Mouse (Mus musculus): ENCODE measurements around the gene Ces2h. TPM values are rescaled to one million over a fixed set of nuclear protein-coding genes. Genes with fewer than 3 reads are reported as not detected.
"Not testable (repeated sequence)": the region's sequence is repeated elsewhere in the genome, so short reads cannot be mapped to it uniquely, and the experiment has no call there.

Ces2h gene
- total and polyA plus RNA-seq, 3 experiments = not detected

DNA sequence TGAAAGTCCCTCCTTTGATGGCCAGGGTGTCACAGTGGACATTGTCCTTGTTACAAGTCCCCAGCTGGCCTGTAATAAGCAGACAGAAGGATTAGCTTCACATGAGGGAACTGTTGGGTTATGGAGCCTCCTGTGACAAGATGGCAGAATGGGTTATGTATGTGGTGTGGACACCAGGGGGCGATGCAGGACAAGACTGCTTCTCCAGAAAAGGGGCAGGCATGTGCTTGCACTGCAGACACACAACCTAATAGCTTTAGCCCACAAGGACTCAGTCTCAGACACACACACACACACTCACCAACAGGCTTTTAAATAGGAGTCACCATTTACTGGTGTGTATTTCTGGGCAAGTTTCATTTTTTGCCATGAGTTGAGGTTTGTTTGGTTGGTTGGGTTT, 66.1 kb downstream of the Ces2h start:
- DNase-seq (ENCODE audit: low spot score) (peak; percentile 8), ATAC-seq (ENCODE audit: extremely low read depth, insufficient number of reproducible peaks, low FRiP score, poor library complexity, severe bottlenecking) (peak; percentile 40; the same call in 1 of the 2 replicates)
- Histone ChIP-seq H3K4me1 (ENCODE audit: insufficient read depth, low read depth, low read length) (no peaks in the 10 kb centered on the region), H3K27me3 (ENCODE audit: insufficient read depth, low read length) (peaks cover 3% of the 10 kb centered on the region; the same call in 1 of the 2 replicates), H3K4me3 (ENCODE audit: low read depth, low read length) (no peak overlapping the region), H3K36me3 (replicated peaks) (no peaks in the 10 kb centered on the region), H3K9me3 (replicated peaks) (no peaks in the 10 kb centered on the region)
- TF ChIP-seq POLR2AphosphoS5 (IDR thresholded peaks at IDR 0.05; ENCODE audit: insufficient replicate concordance, low read depth, low read length) (no peak), CTCF (IDR thresholded peaks at IDR 0.05; ENCODE audit: low read depth, low read length) (no peak), GATA2 (IDR thresholded peaks at IDR 0.05; ENCODE audit: borderline replicate concordance, low read depth, low read length) (no peak), TAL1 (conservative IDR thresholded peaks at IDR 0.05; ENCODE audit: low read depth, low read length) (no peak), GATA1 (IDR thresholded peaks at IDR 0.05; ENCODE audit: borderline replicate concordance, low read length) (no peak)

DNA sequence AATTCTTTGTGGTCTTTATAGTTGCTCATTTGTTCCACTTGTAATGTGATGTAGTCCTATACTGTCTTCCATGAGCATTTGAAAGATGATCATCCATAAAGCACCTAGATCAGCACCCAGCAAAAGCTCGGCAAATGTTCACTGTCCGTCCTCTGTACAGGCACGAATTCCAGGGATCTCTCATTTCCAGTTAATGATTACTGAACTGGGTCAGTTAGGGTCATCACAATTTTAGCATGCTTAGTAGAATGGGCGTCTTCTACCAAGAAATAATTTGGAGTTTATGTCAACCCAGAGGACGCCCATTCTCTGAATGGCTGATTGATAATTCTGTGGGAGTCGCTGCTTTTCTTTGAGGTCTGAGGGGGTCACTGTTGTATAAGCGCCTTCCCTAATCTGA, 67.3 kb downstream of the Ces2h start:
- H3K4me1 ChIP-seq (ENCODE audit: insufficient read depth, low read depth, low read length); ATAC-seq (ENCODE audit: extremely low read depth, insufficient number of reproducible peaks, low FRiP score, poor library complexity, severe bottlenecking); H3K4me3 ChIP-seq (ENCODE audit: low read depth, low read length): not testable (repeated sequence)

DNA sequence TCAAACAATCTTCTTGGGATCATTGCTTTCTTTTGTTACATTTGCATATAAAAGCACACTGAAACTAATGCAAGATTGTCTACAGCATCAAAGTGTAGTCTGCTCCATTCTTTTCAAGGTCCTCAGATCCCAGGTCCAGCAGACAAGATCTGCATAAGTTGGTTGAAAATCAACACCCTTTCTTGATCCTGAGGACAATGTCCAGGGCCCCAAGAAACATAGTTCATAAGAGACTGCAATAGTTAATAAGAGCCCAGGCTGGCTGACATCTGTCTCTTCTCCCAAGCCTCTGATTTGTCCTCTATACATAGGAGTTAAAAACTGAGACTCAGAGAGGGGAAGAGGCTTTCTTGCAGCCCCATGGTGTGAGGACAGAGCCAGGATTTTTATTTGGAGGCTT, 68.3 kb downstream of the Ces2h start:
- no peaks in the 10 kb centered on the region for H3K4me1 ChIP-seq (ENCODE audit: insufficient read depth, low read depth, low read length)
- no peak overlapping the region for H3K4me3 ChIP-seq (ENCODE audit: low read depth, low read length)
- H3K36me3 ChIP-seq (replicated peaks) = no peaks in the 10 kb centered on the region
- DNase-seq (ENCODE audit: low spot score) (no peak), ATAC-seq (ENCODE audit: extremely low read depth, insufficient number of reproducible peaks, low FRiP score, poor library complexity, severe bottlenecking) (no peak)
- peaks cover 3% of the 10 kb centered on the region; the same call in 1 of the 2 replicates for H3K27me3 ChIP-seq (ENCODE audit: insufficient read depth, low read length)
- H3K9me3 ChIP-seq (replicated peaks) = no peaks in the 10 kb centered on the region
- TF ChIP-seq GATA2 (IDR thresholded peaks at IDR 0.05; ENCODE audit: borderline replicate concordance, low read depth, low read length) = no peak
- no peak for TF ChIP-seq CTCF (IDR thresholded peaks at IDR 0.05; ENCODE audit: low read depth, low read length)
- no peak for TF ChIP-seq TAL1 (conservative IDR thresholded peaks at IDR 0.05; ENCODE audit: low read depth, low read length)
- TF ChIP-seq POLR2AphosphoS5 (IDR thresholded peaks at IDR 0.05; ENCODE audit: insufficient replicate concordance, low read depth, low read length) = no peak
- no peak for TF ChIP-seq GATA1 (IDR thresholded peaks at IDR 0.05; ENCODE audit: borderline replicate concordance, low read length)

More for the DNA sequence above, 67.3 kb downstream of the Ces2h start:
- not testable (repeated sequence) for H3K36me3 ChIP-seq (replicated peaks); H3K9me3 ChIP-seq (replicated peaks); DNase-seq (ENCODE audit: low spot score); H3K27me3 ChIP-seq (ENCODE audit: insufficient read depth, low read length)

Other genes starting within 250 kb of the Ces2h start
- gene Ces2b, start 169.3 kb upstream of the Ces2h start, total RNA-seq (2014; fragmentation: Nextera tagmentation) = not detected in 2 replicates
- 0.06 and 0.11 TPM in 2 replicates for gene Ces2b, start 169.3 kb upstream of the Ces2h start, total RNA-seq (2017)
- not detected in 2 replicates for gene Ces2b, start 169.3 kb upstream of the Ces2h start, polyA plus RNA-seq (2012)
- not detected in 2 replicates for gene Ces2c, start 153.8 kb upstream of the Ces2h start, total RNA-seq (2014; fragmentation: Nextera tagmentation)
- gene Ces2c, start 153.8 kb upstream of the Ces2h start, total RNA-seq (2017) = 0.66 TPM in 1 of 2 replicates, not detected in the other
- gene Ces2c, start 153.8 kb upstream of the Ces2h start, polyA plus RNA-seq (2012) = not detected in 2 replicates
- gene Ces2e, start 74.6 kb upstream of the Ces2h start, total RNA-seq (2014; fragmentation: Nextera tagmentation) = not detected in 2 replicates
- 0.05 and 0.06 TPM in 2 replicates for gene Ces2e, start 74.6 kb upstream of the Ces2h start, total RNA-seq (2017)
- not detected in 2 replicates for gene Ces2e, start 74.6 kb upstream of the Ces2h start, polyA plus RNA-seq (2012)
- not detected in 2 replicates for gene Ces2f, start 53.5 kb upstream of the Ces2h start, total RNA-seq (2014; fragmentation: Nextera tagmentation)
- gene Ces2f, start 53.5 kb upstream of the Ces2h start, total RNA-seq (2017) = 0.11 TPM in 1 of 2 replicates, not detected in the other
- gene Ces2f, start 53.5 kb upstream of the Ces2h start, polyA plus RNA-seq (2012) = not detected in 2 replicates
- 7.3 and 67.0 TPM in 2 replicates for gene Ces2g, start 39.1 kb upstream of the Ces2h start, total RNA-seq (2014; fragmentation: Nextera tagmentation)
- 1.1 and 2.0 TPM in 2 replicates for gene Ces2g, start 39.1 kb upstream of the Ces2h start, total RNA-seq (2017)
- 0.32 and 0.55 TPM in 2 replicates for gene Ces2g, start 39.1 kb upstream of the Ces2h start, polyA plus RNA-seq (2012)
- gene Ces3a, start 47.7 kb downstream of the Ces2h start, total RNA-seq (2014; fragmentation: Nextera tagmentation) = not detected in 2 replicates
- not detected in 2 replicates for gene Ces3a, start 47.7 kb downstream of the Ces2h start, total RNA-seq (2017)
- not detected in 2 replicates for gene Ces3a, start 47.7 kb downstream of the Ces2h start, polyA plus RNA-seq (2012)
- gene Ces3b, start 82.9 kb downstream of the Ces2h start, total RNA-seq (2014; fragmentation: Nextera tagmentation) = not detected in 2 replicates
- 0.12 and 0.22 TPM in 2 replicates for gene Ces3b, start 82.9 kb downstream of the Ces2h start, total RNA-seq (2017)
- gene Ces3b, start 82.9 kb downstream of the Ces2h start, polyA plus RNA-seq (2012) = not detected in 2 replicates
- not detected in 2 replicates for gene Ces4a, start 130.9 kb downstream of the Ces2h start, total RNA-seq (2014; fragmentation: Nextera tagmentation)
- not detected in 2 replicates for gene Ces4a, start 130.9 kb downstream of the Ces2h start, total RNA-seq (2017)
- gene Ces4a, start 130.9 kb downstream of the Ces2h start, polyA plus RNA-seq (2012) = not detected in 2 replicates
- gene Cbfb, start 169.8 kb downstream of the Ces2h start, total RNA-seq (2014; fragmentation: Nextera tagmentation) = 81.9 and 84.2 TPM in 2 replicates
- gene Cbfb, start 169.8 kb downstream of the Ces2h start, total RNA-seq (2017) = 175 and 182 TPM in 2 replicates
- gene Cbfb, start 169.8 kb downstream of the Ces2h start, polyA plus RNA-seq (2012) = 31.4 and 33.5 TPM in 2 replicates
- 35.2 and 37.5 TPM in 2 replicates for gene D230025D16Rik, start 224.3 kb downstream of the Ces2h start, total RNA-seq (2014; fragmentation: Nextera tagmentation)
- gene D230025D16Rik, start 224.3 kb downstream of the Ces2h start, total RNA-seq (2017) = 27.2 and 28.8 TPM in 2 replicates
- gene D230025D16Rik, start 224.3 kb downstream of the Ces2h start, polyA plus RNA-seq (2012) = 4.0 and 5.0 TPM in 2 replicates